Mouse (Mus musculus): ENCODE measurements around the gene Cdhr4. TPM values are rescaled to one million over a fixed set of nuclear protein-coding genes. Genes with fewer than 3 reads are reported as not detected.
"Not testable (repeated sequence)": the region's sequence is repeated elsewhere in the genome, so short reads cannot be mapped to it uniquely, and the experiment has no call there.

Gene Cdhr4
- polyA plus RNA-seq, 1 experiment from 2014 or later, result 1.1 TPM

- WGBS (ENCODE audit: insufficient replicate concordance), result 87% methylated on average over 2 of the region's 2 CpGs
- H3K36me3 ChIP-seq (replicated peaks; ENCODE audit: insufficient read depth, low read length), result peaks cover 26% of the 10 kb centered on the region
Measured at GRCm38 (mm10) chr9:108013577-108013976, 21.3 kb downstream of the Cdhr4 start.

GRCm38 (mm10) chr9:108017127-108017526 lies 24.8 kb downstream of the Cdhr4 start:
- H3K27ac ChIP-seq (ENCODE audit: low read depth), result no peak overlapping the region
- no peak overlapping the region for H3K4me3 ChIP-seq (ENCODE audit: low read depth, low read length)
- no peaks in the 10 kb centered on the region for H3K9me3 ChIP-seq (ENCODE audit: low read length)
- DNase-seq (no peak), ATAC-seq (no peak)
- H3K4me2 ChIP-seq (ENCODE audit: low read depth, low read length), result no peak overlapping the region
- H3K9ac ChIP-seq (replicated peaks), result no peak overlapping the region
- 89% methylated on average over 3 of the region's 3 CpGs for WGBS (ENCODE audit: insufficient replicate concordance)
- no peak for TF ChIP-seq EP300 (IDR thresholded peaks at IDR 0.05; ENCODE audit: low read depth)
- TF ChIP-seq CTCF (IDR thresholded peaks at IDR 0.05; ENCODE audit: low read depth), result no peak
- no peaks in the 10 kb centered on the region for H3K27me3 ChIP-seq (ENCODE audit: insufficient read depth, low read length)
- H3K4me1 ChIP-seq (ENCODE audit: insufficient read depth), result peaks cover 10% of the 10 kb centered on the region
- peaks cover 24% of the 10 kb centered on the region for H3K36me3 ChIP-seq (replicated peaks; ENCODE audit: insufficient read depth, low read length)

More at GRCm38 (mm10) chr9:108013577-108013976, 21.3 kb downstream of the Cdhr4 start:
- H3K4me1 ChIP-seq (ENCODE audit: insufficient read depth); H3K9ac ChIP-seq (replicated peaks); H3K27me3 ChIP-seq (ENCODE audit: insufficient read depth, low read length); H3K27ac ChIP-seq (ENCODE audit: low read depth); H3K9me3 ChIP-seq (ENCODE audit: low read length); H3K4me2 ChIP-seq (ENCODE audit: low read depth, low read length); DNase-seq; H3K4me3 ChIP-seq (ENCODE audit: low read depth, low read length); ATAC-seq: not testable (repeated sequence)
- peak; percentile 28; the same call in 1 of the 2 replicates for TF ChIP-seq CTCF (IDR thresholded peaks at IDR 0.05; ENCODE audit: low read depth)

GRCm38 (mm10) chr9:108020741-108021140 lies 28.4 kb downstream of the Cdhr4 start:
- H3K9me3 ChIP-seq (ENCODE audit: low read length), result no peaks in the 10 kb centered on the region
- no peak overlapping the region for H3K9ac ChIP-seq (replicated peaks)
- no peak overlapping the region for H3K4me2 ChIP-seq (ENCODE audit: low read depth, low read length)
- H3K4me3 ChIP-seq (ENCODE audit: low read depth, low read length), result no peak overlapping the region
- no peak for ATAC-seq
- 88% methylated on average over 1 of the region's 1 CpGs for WGBS (ENCODE audit: insufficient replicate concordance)
- TF ChIP-seq EP300 (IDR thresholded peaks at IDR 0.05; ENCODE audit: low read depth), result no peak
- no peak for TF ChIP-seq CTCF (IDR thresholded peaks at IDR 0.05; ENCODE audit: low read depth)
- no peak overlapping the region for H3K27ac ChIP-seq (ENCODE audit: low read depth)
- peaks cover 30% of the 10 kb centered on the region for H3K36me3 ChIP-seq (replicated peaks; ENCODE audit: insufficient read depth, low read length)
- peaks cover 11% of the 10 kb centered on the region for H3K4me1 ChIP-seq (ENCODE audit: insufficient read depth)
- no peaks in the 10 kb centered on the region for H3K27me3 ChIP-seq (ENCODE audit: insufficient read depth, low read length)
- DNase-seq, result no peak

- DNase-seq, result no peak
- no peak overlapping the region for H3K9ac ChIP-seq (replicated peaks)
- H3K4me3 ChIP-seq (ENCODE audit: low read depth, low read length), result no peak overlapping the region
- no peaks in the 10 kb centered on the region for H3K9me3 ChIP-seq (ENCODE audit: low read length)
- peaks cover 38% of the 10 kb centered on the region for H3K36me3 ChIP-seq (replicated peaks; ENCODE audit: insufficient read depth, low read length)
- no peak for ATAC-seq
- no peak overlapping the region for H3K27ac ChIP-seq (ENCODE audit: low read depth)
- H3K4me1 ChIP-seq (ENCODE audit: insufficient read depth), result peaks cover 11% of the 10 kb centered on the region
- 85% methylated on average over 3 of the region's 3 CpGs for WGBS (ENCODE audit: insufficient replicate concordance)
- no peaks in the 10 kb centered on the region for H3K27me3 ChIP-seq (ENCODE audit: insufficient read depth, low read length)
- H3K4me2 ChIP-seq (ENCODE audit: low read depth, low read length), result no peak overlapping the region
- TF ChIP-seq EP300 (IDR thresholded peaks at IDR 0.05; ENCODE audit: low read depth) (no peak), CTCF (IDR thresholded peaks at IDR 0.05; ENCODE audit: low read depth) (no peak)
Measured at GRCm38 (mm10) chr9:108023216-108023615, 30.9 kb downstream of the Cdhr4 start.

- Histone ChIP-seq H3K4me2 (ENCODE audit: low read depth, low read length) (no peak overlapping the region), H3K4me3 (ENCODE audit: low read depth, low read length) (no peak overlapping the region), H3K9me3 (ENCODE audit: low read length) (no peaks in the 10 kb centered on the region), H3K9ac (replicated peaks) (no peak overlapping the region), H3K4me1 (ENCODE audit: insufficient read depth) (peaks cover 4% of the 10 kb centered on the region), H3K27me3 (ENCODE audit: insufficient read depth, low read length) (no peaks in the 10 kb centered on the region), H3K27ac (ENCODE audit: low read depth) (no peak overlapping the region), H3K36me3 (replicated peaks; ENCODE audit: insufficient read depth, low read length) (peaks cover 55% of the 10 kb centered on the region)
- ATAC-seq, result no peak
- WGBS (ENCODE audit: insufficient replicate concordance), result 87% methylated on average over 3 of the region's 3 CpGs
- DNase-seq, result no peak
- TF ChIP-seq EP300 (IDR thresholded peaks at IDR 0.05; ENCODE audit: low read depth) (no peak), CTCF (IDR thresholded peaks at IDR 0.05; ENCODE audit: low read depth) (peak; percentile 32; the same call in 1 of the 2 replicates)
Measured at GRCm38 (mm10) chr9:108026584-108026983, 34.3 kb downstream of the Cdhr4 start.

GRCm38 (mm10) chr9:108027867-108028266 lies 35.6 kb downstream of the Cdhr4 start:
- no peaks in the 10 kb centered on the region for H3K27me3 ChIP-seq (ENCODE audit: insufficient read depth, low read length)
- ATAC-seq (no peak), DNase-seq (no peak)
- H3K4me1 ChIP-seq (ENCODE audit: insufficient read depth), result no peaks in the 10 kb centered on the region
- H3K4me2 ChIP-seq (ENCODE audit: low read depth, low read length), result no peak overlapping the region
- H3K27ac ChIP-seq (ENCODE audit: low read depth), result no peak overlapping the region
- 99% methylated on average over 3 of the region's 3 CpGs for WGBS (ENCODE audit: insufficient replicate concordance)
- TF ChIP-seq EP300 (IDR thresholded peaks at IDR 0.05; ENCODE audit: low read depth) (no peak), CTCF (IDR thresholded peaks at IDR 0.05; ENCODE audit: low read depth) (peak; percentile 21; the same call in 1 of the 2 replicates)
- H3K9me3 ChIP-seq (ENCODE audit: low read length), result no peaks in the 10 kb centered on the region
- H3K36me3 ChIP-seq (replicated peaks; ENCODE audit: insufficient read depth, low read length), result peaks cover 65% of the 10 kb centered on the region
- H3K9ac ChIP-seq (replicated peaks), result no peak overlapping the region
- no peak overlapping the region for H3K4me3 ChIP-seq (ENCODE audit: low read depth, low read length)

- no peak for TF ChIP-seq EP300 (IDR thresholded peaks at IDR 0.05; ENCODE audit: low read depth)
- TF ChIP-seq CTCF (IDR thresholded peaks at IDR 0.05; ENCODE audit: low read depth), result no peak
- Histone ChIP-seq H3K36me3 (replicated peaks; ENCODE audit: insufficient read depth, low read length) (peaks cover 62% of the 10 kb centered on the region), H3K27me3 (ENCODE audit: insufficient read depth, low read length) (no peaks in the 10 kb centered on the region), H3K4me1 (ENCODE audit: insufficient read depth) (no peaks in the 10 kb centered on the region), H3K4me3 (ENCODE audit: low read depth, low read length) (no peak overlapping the region), H3K27ac (ENCODE audit: low read depth) (no peak overlapping the region), H3K9me3 (ENCODE audit: low read length) (no peaks in the 10 kb centered on the region), H3K4me2 (ENCODE audit: low read depth, low read length) (no peak overlapping the region), H3K9ac (replicated peaks) (no peak overlapping the region)
- ATAC-seq, result no peak
- no peak for DNase-seq
- 84% methylated on average over 5 of the region's 5 CpGs for WGBS (ENCODE audit: insufficient replicate concordance)
Measured at GRCm38 (mm10) chr9:108032126-108032525, 39.8 kb downstream of the Cdhr4 start.
